Mouse (Mus musculus): Measurements from ENCODE around the gene Rhox10. TPM values are rescaled to one million over a fixed set of nuclear protein-coding genes. Genes with fewer than 3 reads are reported as not detected.

Gene Rhox10
- polyA plus RNA-seq (2017; shearing (Covaris generic)), result not detected

DNA sequence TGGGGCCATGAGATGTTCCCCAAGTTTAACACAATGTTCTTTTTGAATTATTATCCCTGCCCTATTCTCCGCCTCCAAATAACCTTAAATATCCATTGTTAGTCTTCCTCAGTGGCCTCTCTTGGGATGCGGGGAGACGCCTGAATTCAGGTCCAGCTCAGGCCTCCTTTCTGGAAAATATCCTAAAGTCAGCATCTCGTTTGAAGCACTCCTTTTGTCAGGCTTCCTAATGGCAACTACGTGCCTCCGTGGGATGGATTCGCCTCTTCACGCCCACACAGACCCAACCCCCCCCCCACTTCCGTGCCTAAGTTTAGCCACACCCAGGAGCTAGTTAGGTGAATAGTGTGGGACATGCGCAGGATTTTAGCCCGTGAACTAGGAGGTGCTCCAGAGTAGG is at the start of gene Rhox10:
TSS of gene Rhox10 (plus strand) at position 301 of the 400 bp plus-strand sequence.

GRCm38 (mm10) chrX:38018597-38018996 is 47.7 kb upstream of the Rhox10 start, which contains the start of gene Btg1-ps1:
TSS of gene Btg1-ps1 (minus strand) at chrX:38018815.

DNA sequence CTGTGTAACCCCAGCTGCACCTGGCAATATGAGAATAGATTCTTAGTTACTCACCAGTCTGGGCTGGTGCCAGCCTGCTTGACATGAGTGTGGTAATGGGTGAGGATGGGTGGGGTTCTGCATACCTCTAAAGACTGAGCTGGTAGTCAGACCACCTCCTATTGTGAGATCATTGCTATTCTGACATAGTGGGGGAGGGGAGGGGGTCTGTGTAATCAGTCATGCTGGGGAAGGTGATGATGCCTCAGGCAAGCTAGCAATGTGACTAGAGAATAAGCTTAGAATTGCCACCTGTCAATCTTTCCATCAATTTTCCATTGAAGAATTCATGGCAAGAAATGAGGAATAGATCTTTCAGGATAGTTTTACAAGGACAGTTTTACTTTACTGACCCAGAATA is 23.3 kb upstream of the Rhox10 start, which contains the start of gene Btg1-ps2:
TSS of gene Btg1-ps2 (minus strand) at position 101 of the 400 bp plus-strand sequence.

GRCm38 (mm10) chrX:38085041-38085440 is 18.8 kb downstream of the Rhox10 start, which contains the start of gene Rhox11:
TSS of gene Rhox11 (minus strand) at chrX:38085141.

GRCm38 (mm10) chrX:38110807-38111206 is 44.5 kb downstream of the Rhox10 start, which contains the start of gene Rhox12:
TSS of gene Rhox12 (minus strand) at chrX:38110907.

GRCm38 (mm10) chrX:38120982-38121381 is 54.7 kb downstream of the Rhox10 start, which contains the start of gene Rhox13:
TSS of gene Rhox13 (plus strand) at chrX:38121219.

Other genes starting within 250 kb of the Rhox10 start
- not detected for gene Rhox6, start 239.6 kb upstream of the Rhox10 start, polyA plus RNA-seq (2017; shearing (Covaris generic))
- not detected for gene Rhox7a, start 234.8 kb upstream of the Rhox10 start, polyA plus RNA-seq (2017; shearing (Covaris generic))
- gene Rhox8, start 187.5 kb upstream of the Rhox10 start, polyA plus RNA-seq (2017; shearing (Covaris generic)), result not detected
- gene Rhox7b, start 169.2 kb upstream of the Rhox10 start, polyA plus RNA-seq (2017; shearing (Covaris generic)), result not detected
- not detected for gene Rhox9, start 164.7 kb upstream of the Rhox10 start, polyA plus RNA-seq (2017; shearing (Covaris generic))
- gene Btg1-ps1, start 47.7 kb upstream of the Rhox10 start, polyA plus RNA-seq (2017; shearing (Covaris generic)), result not detected
- not detected for gene Btg1-ps2, start 23.4 kb upstream of the Rhox10 start, polyA plus RNA-seq (2017; shearing (Covaris generic))
- gene Rhox11, start 18.7 kb downstream of the Rhox10 start, polyA plus RNA-seq (2017; shearing (Covaris generic)), result not detected
- gene Rhox12, start 44.4 kb downstream of the Rhox10 start, polyA plus RNA-seq (2017; shearing (Covaris generic)), result not detected
- gene Rhox13, start 54.7 kb downstream of the Rhox10 start, polyA plus RNA-seq (2017; shearing (Covaris generic)), result not detected
- gene Zbtb33, start 123.3 kb downstream of the Rhox10 start, polyA plus RNA-seq (2017; shearing (Covaris generic)), result 1.5 TPM
- not detected for gene Tmem255a, start 186.0 kb downstream of the Rhox10 start, polyA plus RNA-seq (2017; shearing (Covaris generic))
- gene Atp1b4, start 249.7 kb downstream of the Rhox10 start, polyA plus RNA-seq (2017; shearing (Covaris generic)), result not detected